Mouse (Mus musculus): ENCODE measurements around the gene Zfp213. TPM values are rescaled to one million over a fixed set of nuclear protein-coding genes. Genes with fewer than 3 reads are reported as not detected.

Zfp213 gene
- polyA plus RNA-seq, 1 experiment from 2014 or later: 19.7 TPM

DNA sequence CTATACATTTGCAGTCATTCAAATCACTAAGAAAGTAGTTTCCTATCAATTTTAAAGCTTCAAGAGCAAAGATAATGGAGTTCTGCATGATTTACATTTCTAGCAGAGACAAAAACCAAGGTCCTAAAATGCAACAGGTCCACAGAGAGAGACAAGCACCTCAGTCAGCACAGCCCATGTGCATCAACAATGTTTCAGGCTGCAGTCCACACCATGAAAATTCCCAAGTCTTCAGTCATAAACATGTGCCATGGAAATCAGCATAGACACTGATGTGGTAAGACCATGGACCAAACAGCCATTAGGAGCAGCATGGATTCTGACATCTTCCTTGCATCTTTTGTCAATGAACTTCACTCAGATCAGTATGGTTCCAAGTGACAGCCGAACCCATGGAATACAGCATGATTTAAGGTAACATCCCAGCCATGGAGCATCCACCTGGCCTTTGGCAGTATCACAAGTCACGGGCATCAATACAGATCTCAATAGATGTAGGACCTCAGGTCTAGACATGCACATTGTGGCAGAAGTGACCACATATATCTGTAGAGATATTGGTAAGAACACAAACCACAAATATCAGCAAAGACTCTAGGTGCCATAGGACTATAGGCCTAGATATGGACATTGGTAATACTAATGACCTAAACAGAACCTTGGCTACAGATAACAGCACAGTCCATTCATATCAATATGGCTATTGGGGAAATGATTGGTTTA is 45.2 kb downstream of the Zfp213 start:
- DNase-seq (ENCODE audit: low spot score) (no peak), ATAC-seq (replicated peaks; ENCODE audit: low FRiP score, low TSS enrichment, low read depth) (no peak; the same call in 1 of the 2 replicates)
- Histone ChIP-seq H3K9me3 (ENCODE audit: control insufficient read depth, low read length) (no peaks in the 10 kb centered on the region), H3K4me3 (ENCODE audit: low read depth, low read length) (no peak overlapping the region), H3K4me1 (replicated peaks; ENCODE audit: control insufficient read depth, insufficient read depth, low read length) (no peaks in the 10 kb centered on the region), H3K4me2 (ENCODE audit: low read length) (no peak overlapping the region), H3K36me3 (ENCODE audit: control insufficient read depth, insufficient read depth, low read length) (no peaks in the 10 kb centered on the region), H3K27ac (ENCODE audit: low read depth) (no peak overlapping the region), H3K9ac (ENCODE audit: low read length) (no peak overlapping the region), H3K27me3 (replicated peaks; ENCODE audit: control insufficient read depth, insufficient read depth, low read length) (no peaks in the 10 kb centered on the region)
- WGBS: 73% methylated on average over 2 of the region's 2 CpGs

Other genes starting within 250 kb of the Zfp213 start
- gene Vmn2r115, start 220.5 kb downstream of the Zfp213 start, polyA plus RNA-seq (2014; fragmentation: Nextera tagmentation; extraction: Ambion mirVana): not detected in 2 replicates
- not detected in 2 replicates for gene Vmn2r116, start 179.6 kb downstream of the Zfp213 start, polyA plus RNA-seq (2014; fragmentation: Nextera tagmentation; extraction: Ambion mirVana)
- not detected in 2 replicates for gene Vmn2r117, start 84.5 kb downstream of the Zfp213 start, polyA plus RNA-seq (2014; fragmentation: Nextera tagmentation; extraction: Ambion mirVana)
- gene Zfp13, start 35.2 kb upstream of the Zfp213 start, polyA plus RNA-seq (2014; fragmentation: Nextera tagmentation; extraction: Ambion mirVana): 12.3 and 14.8 TPM in 2 replicates
- gene Zscan10, start 36.6 kb upstream of the Zfp213 start, polyA plus RNA-seq (2014; fragmentation: Nextera tagmentation; extraction: Ambion mirVana): 0.14 TPM in 1 of 2 replicates, not detected in the other
- gene Mmp25, start 81.0 kb upstream of the Zfp213 start, polyA plus RNA-seq (2014; fragmentation: Nextera tagmentation; extraction: Ambion mirVana): 0.51 and 0.67 TPM in 2 replicates
- 1.5 and 2.1 TPM in 2 replicates for gene Bicdl2, start 96.3 kb upstream of the Zfp213 start, polyA plus RNA-seq (2014; fragmentation: Nextera tagmentation; extraction: Ambion mirVana)
- gene Hcfc1r1, start 109.4 kb upstream of the Zfp213 start, polyA plus RNA-seq (2014; fragmentation: Nextera tagmentation; extraction: Ambion mirVana): 83.3 and 84.8 TPM in 2 replicates
- 45.8 and 50.2 TPM in 2 replicates for gene Thoc6, start 109.6 kb upstream of the Zfp213 start, polyA plus RNA-seq (2014; fragmentation: Nextera tagmentation; extraction: Ambion mirVana)
- 23.3 and 24.4 TPM in 2 replicates for gene Tnfrsf12a, start 113.2 kb upstream of the Zfp213 start, polyA plus RNA-seq (2014; fragmentation: Nextera tagmentation; extraction: Ambion mirVana)
- 88.4 and 97.9 TPM in 2 replicates for gene Cldn6, start 115.0 kb upstream of the Zfp213 start, polyA plus RNA-seq (2014; fragmentation: Nextera tagmentation; extraction: Ambion mirVana)
- gene Cldn9, start 119.8 kb upstream of the Zfp213 start, polyA plus RNA-seq (2014; fragmentation: Nextera tagmentation; extraction: Ambion mirVana): 1.1 and 1.3 TPM in 2 replicates
- 0.04 TPM in 1 of 2 replicates, not detected in the other for gene 1520401A03Rik, start 158.5 kb upstream of the Zfp213 start, polyA plus RNA-seq (2014; fragmentation: Nextera tagmentation; extraction: Ambion mirVana)
- 53.6 and 57.9 TPM in 2 replicates for gene Pkmyt1, start 162.1 kb upstream of the Zfp213 start, polyA plus RNA-seq (2014; fragmentation: Nextera tagmentation; extraction: Ambion mirVana)
- gene Paqr4, start 176.6 kb upstream of the Zfp213 start, polyA plus RNA-seq (2014; fragmentation: Nextera tagmentation; extraction: Ambion mirVana): 18.4 and 18.6 TPM in 2 replicates
- 0.16 and 0.19 TPM in 2 replicates for gene Kremen2, start 181.6 kb upstream of the Zfp213 start, polyA plus RNA-seq (2014; fragmentation: Nextera tagmentation; extraction: Ambion mirVana)
- gene Flywch1, start 207.4 kb upstream of the Zfp213 start, polyA plus RNA-seq (2014; fragmentation: Nextera tagmentation; extraction: Ambion mirVana): 58.6 and 69.4 TPM in 2 replicates
- 21.2 and 21.5 TPM in 2 replicates for gene Flywch2, start 221.8 kb upstream of the Zfp213 start, polyA plus RNA-seq (2014; fragmentation: Nextera tagmentation; extraction: Ambion mirVana)
- gene Srrm2, start 226.3 kb upstream of the Zfp213 start, polyA plus RNA-seq (2014; fragmentation: Nextera tagmentation; extraction: Ambion mirVana): 451 and 452 TPM in 2 replicates

Data from intestine, embryonic 14.5 days (tissue).